Mouse (Mus musculus) neural tube, embryonic 15.5 days (tissue): ENCODE data around the gene Amn1. TPM values are rescaled to one million over a fixed set of nuclear protein-coding genes. Genes with fewer than 3 reads are reported as not detected.
"Not testable (repeated sequence)": the region's sequence is repeated elsewhere in the genome, so short reads cannot be mapped to it uniquely, and the experiment has no call there.

Source experiments
- ATAC-seq: fragments of 200-750 bp; cut with Nextera tagmentation; 2 replicates; pipeline ENCODE4 v1.8.0; 2017; ENCODE audit warnings: mild to moderate bottlenecking, moderate TSS enrichment, moderate library complexity; ENCODE audit not compliant: low FRiP score
- H3K27ac ChIP-seq: fragments of 300-500 bp; sonication (generic); replicated peaks from 2 replicates; pipeline ENCODE4 v1.5.1; 2015; ENCODE audit warnings: mild to moderate bottlenecking, inconsistent platforms
- H3K27me3 ChIP-seq: fragments of 300-500 bp; sonication (generic); replicated peaks from 2 replicates; pipeline ENCODE4 v1.6.1; 2015; ENCODE audit warnings: inconsistent platforms
- H3K36me3 ChIP-seq: fragments of 300-500 bp; sonication (generic); 2 replicates; pipeline ENCODE4 v1.6.1; 2015; ENCODE audit warnings: inconsistent platforms
- H3K4me1 ChIP-seq: fragments of 300-500 bp; sonication (generic); 2 replicates; pipeline ENCODE4 v1.6.1; 2015; ENCODE audit warnings: inconsistent platforms
- H3K4me2 ChIP-seq: fragments of 300-500 bp; sonication (generic); 2 replicates; pipeline ENCODE4 v1.6.1; 2015; ENCODE audit warnings: inconsistent platforms, mild to moderate bottlenecking, moderate library complexity
- H3K4me3 ChIP-seq: fragments of 300-500 bp; sonication (generic); replicated peaks from 2 replicates; pipeline ENCODE4 v1.5.1; 2015; ENCODE audit warnings: mild to moderate bottlenecking, inconsistent platforms
- H3K9ac ChIP-seq: fragments of 300-500 bp; sonication (generic); replicated peaks from 2 replicates; pipeline ENCODE4 v1.6.1; 2015; ENCODE audit warnings: mild to moderate bottlenecking, inconsistent platforms
- H3K9me3 ChIP-seq: fragments of 300-500 bp; sonication (generic); replicated peaks from 2 replicates; pipeline ENCODE4 v1.6.1; 2016; ENCODE audit warnings: inconsistent platforms
- WGBS: fragments of 180-500 bp; shearing (Covaris S2); methylation state at CpG from one replicate; pipeline ENCODE4 v1.1.7; 2015; ENCODE audit warnings: mixed read lengths; 5-methylcytosine and 5-hydroxymethylcytosine counted together
- polyA plus RNA-seq: library from polyadenylated mRNA; unstranded; fragments of >200 nt; fragmentation: Nextera tagmentation; extraction: Ambion mirVana; gene quantifications from 2 replicates; pipeline ENCODE4 v1.2.1, GENCODE M21; 2015

The Amn1 gene
- polyA plus RNA-seq: 82.0 and 106 TPM in 2 replicates

DNA sequence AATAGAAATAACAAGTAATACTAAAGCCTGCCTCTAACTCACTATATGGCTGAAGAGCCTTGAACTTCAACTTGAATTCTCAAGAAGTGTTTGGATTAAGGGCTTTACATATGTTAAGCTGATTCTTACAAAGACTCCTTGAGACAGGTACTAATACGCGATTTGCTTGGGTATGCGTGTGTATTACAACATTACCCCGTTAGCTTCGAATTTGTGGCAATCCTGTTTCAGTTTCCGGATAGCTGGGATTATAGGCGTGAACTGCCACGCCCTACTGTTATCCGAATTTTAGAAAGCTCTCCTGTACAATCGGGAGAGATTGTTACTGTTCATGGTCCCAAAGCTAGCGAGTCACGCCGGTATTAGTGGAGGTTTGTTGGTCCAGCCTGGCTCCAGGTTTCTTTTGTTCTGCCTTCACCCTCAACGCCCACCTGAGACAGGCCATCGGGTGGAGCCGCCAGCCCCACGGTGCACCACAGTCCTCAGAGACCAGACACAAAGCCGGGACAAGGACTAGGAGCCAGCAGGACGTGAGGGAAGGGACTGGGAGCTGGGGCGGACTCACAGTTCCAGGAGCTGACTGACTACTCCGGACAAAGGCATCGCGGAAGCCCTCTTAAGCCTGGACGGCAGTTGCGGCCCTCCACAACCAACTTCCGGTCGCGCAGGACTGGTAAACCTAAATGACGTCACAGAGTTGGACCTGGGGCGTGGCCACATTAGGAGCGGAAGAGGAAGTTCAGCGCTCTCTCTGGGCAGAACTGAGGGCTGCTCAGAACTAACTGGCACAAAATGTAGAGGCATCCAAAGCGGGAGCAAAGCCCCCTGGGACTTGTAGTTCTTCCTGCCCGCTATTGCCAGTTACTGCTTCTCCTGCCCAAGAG is at the start of gene Amn1:
Gene Amn1 (minus strand): TSS at position 672 of the 884 bp plus-strand sequence.
- no peaks in the 10 kb centered on the region for H3K27me3 ChIP-seq
- under 1% methylated on average over 34 of the region's 34 CpGs for WGBS
- peak within 1 kb of the TSS; percentile 93 for H3K9ac ChIP-seq
- no peaks in the 10 kb centered on the region for H3K9me3 ChIP-seq
- peak within 1 kb of the TSS; percentile 68 for H3K4me2 ChIP-seq
- H3K36me3 ChIP-seq: no peaks in the 10 kb centered on the region
- peak within 1 kb of the TSS; percentile 86 for H3K4me3 ChIP-seq
- H3K4me1 ChIP-seq: peaks cover 28% of the 10 kb centered on the region
- ATAC-seq: peak; percentile 100
- H3K27ac ChIP-seq: peak within 1 kb of the TSS; percentile 95

DNA sequence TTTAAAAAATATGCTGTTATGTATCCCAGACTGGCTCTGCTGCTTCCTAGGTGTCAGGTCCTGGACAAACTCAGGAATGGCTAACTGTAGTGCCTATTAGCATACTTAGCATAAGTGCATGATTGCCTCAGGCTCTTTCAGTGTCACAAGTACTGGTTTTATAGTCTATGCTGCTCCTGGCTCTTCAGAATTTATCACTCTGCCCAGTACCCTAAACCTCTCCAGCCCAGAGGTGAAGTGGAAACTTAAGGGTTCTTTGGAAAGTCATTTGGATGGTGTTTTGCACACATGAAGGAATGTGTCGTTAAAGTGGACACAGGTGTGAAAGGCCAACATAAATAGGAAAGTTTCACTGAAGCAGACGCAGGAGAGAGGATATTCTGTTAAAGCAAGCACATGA is 48.3 kb upstream of the Amn1 start:
- 88% methylated on average over 2 of the region's 2 CpGs for WGBS
- no peaks in the 10 kb centered on the region for H3K27me3 ChIP-seq

DNA sequence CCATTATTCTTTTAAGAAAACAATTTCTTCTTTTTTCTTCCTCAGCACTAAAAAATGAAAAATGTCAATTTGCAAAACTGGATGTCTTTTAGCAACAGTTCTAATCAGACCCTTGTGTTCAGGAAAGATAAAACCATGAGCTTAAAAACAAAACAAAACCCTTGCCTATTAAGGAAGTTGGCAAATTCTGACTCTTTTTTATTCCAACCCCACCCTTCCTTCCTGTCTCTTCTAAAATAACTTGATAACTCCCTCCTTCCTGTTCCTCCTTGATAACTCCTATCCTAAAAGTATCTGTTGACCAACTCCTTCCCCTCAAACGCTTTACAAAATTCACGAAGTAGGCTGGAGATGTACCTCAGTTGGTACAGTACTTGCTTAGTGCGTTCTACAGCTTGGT is 45.4 kb upstream of the Amn1 start:
- no peaks in the 10 kb centered on the region for H3K9me3 ChIP-seq
- WGBS: 90% methylated on average over 3 of the region's 3 CpGs
- no peaks in the 10 kb centered on the region for H3K4me1 ChIP-seq
- no peak overlapping the region for H3K4me3 ChIP-seq
- no peak overlapping the region for H3K27ac ChIP-seq
- no peak for ATAC-seq
- H3K27me3 ChIP-seq: no peaks in the 10 kb centered on the region
- H3K9ac ChIP-seq: no peak overlapping the region
- no peak overlapping the region for H3K4me2 ChIP-seq
- H3K36me3 ChIP-seq: no peaks in the 10 kb centered on the region

More for the DNA sequence above, 48.3 kb upstream of the Amn1 start:
- no peak overlapping the region for H3K27ac ChIP-seq
- no peaks in the 10 kb centered on the region for H3K4me1 ChIP-seq
- no peak overlapping the region for H3K4me2 ChIP-seq
- no peak for ATAC-seq
- no peak overlapping the region for H3K4me3 ChIP-seq
- no peaks in the 10 kb centered on the region for H3K9me3 ChIP-seq
- no peak overlapping the region for H3K9ac ChIP-seq
- H3K36me3 ChIP-seq: no peaks in the 10 kb centered on the region

DNA sequence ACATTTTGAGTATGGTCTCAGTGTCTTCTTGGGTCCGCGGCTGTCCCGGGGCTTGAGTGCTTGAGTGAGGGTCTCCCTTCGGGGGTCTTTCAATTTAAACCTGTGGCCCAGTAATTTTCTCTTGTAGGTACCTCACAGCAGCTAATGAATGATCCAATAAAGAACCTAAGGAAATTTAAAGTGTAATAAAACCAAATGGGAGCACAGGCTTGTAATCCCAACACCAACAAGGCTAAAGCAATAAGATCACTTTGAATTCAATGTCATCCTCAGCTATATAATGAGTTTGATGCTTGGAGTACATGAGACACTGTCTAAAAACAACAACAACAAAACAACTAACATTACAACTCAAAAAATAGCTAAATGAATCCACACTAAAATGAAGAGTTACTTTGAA is 36.2 kb upstream of the Amn1 start:
- Histone ChIP-seq H3K36me3 (no peaks in the 10 kb centered on the region), H3K9ac (no peak overlapping the region), H3K27ac (no peak overlapping the region), H3K27me3 (no peaks in the 10 kb centered on the region), H3K4me3 (no peak overlapping the region), H3K9me3 (no peaks in the 10 kb centered on the region), H3K4me2 (no peak overlapping the region), H3K4me1 (no peaks in the 10 kb centered on the region)
- WGBS: 97% methylated on average over 4 of the region's 4 CpGs
- ATAC-seq: no peak

DNA sequence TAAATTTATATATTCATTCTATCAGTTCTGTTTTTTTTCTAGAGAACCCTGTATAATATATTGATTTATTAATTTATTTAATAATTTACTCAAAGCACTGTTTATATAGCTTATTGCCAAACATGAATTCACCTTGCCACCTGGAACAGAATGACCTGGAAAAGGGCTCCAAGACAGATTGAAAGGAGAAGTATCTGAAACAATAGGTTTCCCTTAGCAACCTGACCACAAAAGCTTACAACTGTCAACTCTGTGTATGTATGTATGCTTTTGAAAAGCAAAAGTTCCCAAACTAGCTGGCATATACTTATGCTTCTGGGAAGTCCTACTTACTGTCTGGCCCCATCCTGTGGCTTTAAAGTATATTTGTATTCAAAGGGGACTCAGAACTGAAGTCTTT is 32.8 kb upstream of the Amn1 start:
- Histone ChIP-seq H3K4me3 (no peak overlapping the region), H3K4me1 (no peaks in the 10 kb centered on the region), H3K36me3 (no peaks in the 10 kb centered on the region), H3K27me3 (no peaks in the 10 kb centered on the region), H3K4me2 (no peak overlapping the region), H3K9ac (no peak overlapping the region), H3K9me3 (no peaks in the 10 kb centered on the region), H3K27ac (no peak overlapping the region)
- no peak for ATAC-seq

DNA sequence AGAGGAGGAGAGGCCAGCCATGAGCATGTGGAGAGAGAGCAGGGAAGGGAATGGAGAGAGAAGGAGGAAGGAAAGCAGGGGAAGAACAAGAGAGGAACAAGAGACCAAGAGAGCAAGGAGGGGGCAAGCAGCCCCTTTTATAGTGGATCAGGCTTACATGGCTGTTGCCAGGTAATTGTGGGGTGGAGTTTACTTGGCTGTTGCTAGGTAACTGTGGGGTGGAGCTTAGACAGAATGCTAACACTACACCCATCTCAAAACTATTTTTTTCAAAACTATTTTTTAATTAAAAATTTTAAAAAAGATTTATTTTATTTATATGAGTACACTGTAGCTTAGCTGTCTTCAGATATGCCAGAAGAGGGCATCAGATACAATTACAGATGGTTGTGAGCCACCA is 10.1 kb upstream of the Amn1 start:
- ATAC-seq: no peak
- no peaks in the 10 kb centered on the region for H3K27me3 ChIP-seq
- H3K4me3 ChIP-seq: no peak overlapping the region
- H3K36me3 ChIP-seq: no peaks in the 10 kb centered on the region
- no peak overlapping the region for H3K4me2 ChIP-seq
- no peak overlapping the region for H3K9ac ChIP-seq
- H3K9me3 ChIP-seq: no peaks in the 10 kb centered on the region
- no peaks in the 10 kb centered on the region for H3K4me1 ChIP-seq
- H3K27ac ChIP-seq: no peak overlapping the region

DNA sequence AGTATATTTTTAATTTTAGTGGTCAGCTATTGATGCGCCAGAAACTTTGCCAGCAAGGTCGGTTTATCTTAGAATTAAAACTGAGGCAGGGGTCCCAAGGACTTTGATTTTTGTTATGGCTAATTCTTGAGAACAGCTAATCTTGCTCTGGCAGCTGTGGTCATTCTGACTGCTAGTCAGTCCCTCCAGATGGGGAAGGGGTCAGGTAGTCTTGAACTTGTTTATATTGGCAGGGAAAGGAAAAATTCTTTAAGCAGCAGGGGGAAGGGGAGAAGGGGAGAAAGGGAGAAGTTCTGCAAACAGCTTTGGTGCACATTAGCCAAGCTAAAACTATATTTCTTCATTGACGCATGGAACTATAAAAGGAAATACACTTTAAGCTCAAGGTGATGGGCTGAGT is 8.6 kb upstream of the Amn1 start:
- Histone ChIP-seq H3K27ac (no peak overlapping the region), H3K4me3 (no peak overlapping the region), H3K4me2 (no peak overlapping the region), H3K27me3 (no peaks in the 10 kb centered on the region), H3K9me3 (no peaks in the 10 kb centered on the region), H3K36me3 (no peaks in the 10 kb centered on the region), H3K4me1 (no peaks in the 10 kb centered on the region), H3K9ac (no peak overlapping the region)
- WGBS: 85% methylated on average over 3 of the region's 3 CpGs
- no peak for ATAC-seq

DNA sequence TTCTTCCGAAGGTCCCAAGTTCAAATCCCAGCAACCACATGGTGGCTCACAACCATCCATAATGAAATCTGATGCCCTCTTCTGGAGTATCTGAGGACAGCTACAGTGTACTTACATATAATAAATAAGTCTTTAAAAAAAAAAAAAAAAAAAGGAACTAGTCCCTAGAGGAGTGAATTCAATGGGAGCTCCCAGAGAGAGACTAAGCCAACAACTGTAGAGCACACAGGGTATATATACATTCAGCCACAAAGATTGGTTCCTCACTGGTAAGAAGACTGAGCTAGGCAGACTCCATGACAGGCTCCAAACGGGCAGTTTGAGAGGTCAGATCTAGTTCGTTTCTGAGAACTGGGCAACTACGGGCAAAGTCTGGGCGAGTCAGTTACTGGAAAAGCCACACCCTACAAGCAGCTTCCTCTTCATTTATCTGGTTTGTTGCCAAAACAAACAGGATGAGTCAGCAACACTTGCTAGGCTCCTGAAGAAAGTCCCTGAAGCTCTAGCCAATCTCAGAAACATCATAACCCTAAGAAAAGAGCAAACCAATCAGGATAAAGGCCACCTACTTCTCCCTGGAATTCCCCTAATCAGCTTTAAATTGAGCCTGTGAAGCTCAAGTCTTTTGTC is 4.9 kb upstream of the Amn1 start:
- H3K4me2 ChIP-seq: no peak overlapping the region
- H3K4me1 ChIP-seq: peaks cover 6% of the 10 kb centered on the region
- no peak overlapping the region for H3K4me3 ChIP-seq
- H3K9me3 ChIP-seq: no peaks in the 10 kb centered on the region
- H3K9ac ChIP-seq: no peak overlapping the region
- 83% methylated on average over 5 of the region's 5 CpGs for WGBS
- H3K36me3 ChIP-seq: no peaks in the 10 kb centered on the region
- H3K27ac ChIP-seq: no peak overlapping the region
- no peaks in the 10 kb centered on the region for H3K27me3 ChIP-seq
- no peak for ATAC-seq

DNA sequence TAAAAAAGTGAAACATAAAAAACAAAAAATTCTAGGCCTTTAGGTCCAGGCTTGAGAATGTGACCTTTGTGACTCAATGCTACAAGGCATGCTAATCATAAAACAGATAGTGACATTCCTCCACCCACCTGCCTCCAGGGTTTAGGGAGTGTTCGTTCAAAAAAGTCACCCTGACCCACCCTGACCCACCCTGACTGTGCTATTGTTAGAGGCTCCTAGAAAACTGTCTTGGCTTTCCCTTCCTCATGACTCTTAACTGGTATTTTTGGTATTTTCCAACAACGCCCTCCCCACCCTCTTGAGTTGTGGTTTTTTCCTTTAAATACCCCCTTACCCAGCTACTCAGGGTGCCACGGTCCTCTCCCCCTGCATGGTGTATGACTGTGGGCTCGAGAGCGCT is 3.4 kb upstream of the Amn1 start:
- not testable (repeated sequence) for ATAC-seq, H3K27me3 ChIP-seq, H3K4me3 ChIP-seq, H3K9ac ChIP-seq, H3K27ac ChIP-seq, H3K4me2 ChIP-seq, H3K9me3 ChIP-seq, H3K36me3 ChIP-seq
- peaks cover 13% of the 10 kb centered on the region for H3K4me1 ChIP-seq
- WGBS: 88% methylated on average over 5 of the region's 5 CpGs

DNA sequence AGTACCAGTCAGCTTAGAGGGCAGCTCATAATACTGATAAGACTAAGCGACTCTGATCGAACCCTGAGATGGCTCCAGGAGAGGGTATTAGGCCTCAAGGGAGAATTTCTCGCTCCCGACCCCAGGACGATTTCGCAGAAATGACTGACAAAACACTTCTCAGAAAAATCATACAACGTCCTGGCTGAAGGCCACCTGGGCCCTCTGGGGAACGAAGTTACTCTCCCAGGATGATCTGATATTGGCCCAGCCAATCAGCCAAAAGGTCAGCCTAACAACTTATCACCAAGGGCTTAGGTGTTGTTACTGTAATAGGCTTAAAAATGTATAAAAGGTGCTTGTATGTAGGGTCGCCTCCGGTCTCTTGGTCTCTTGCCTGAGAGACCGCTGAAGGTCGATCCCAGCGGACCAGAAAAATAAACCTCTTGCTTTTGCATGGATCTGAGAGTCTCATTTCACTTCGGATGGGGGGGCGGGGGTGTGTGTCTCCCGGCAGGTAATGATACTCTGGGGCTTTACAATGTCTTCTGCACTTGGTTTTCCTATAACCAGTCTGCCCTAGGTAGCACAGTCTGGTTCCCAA is 919 bp upstream of the Amn1 start:
- H3K9ac ChIP-seq: no peak overlapping the region
- H3K4me3 ChIP-seq: peak overlapping the region; percentile 86; the same call in 1 of the 2 replicates
- 95% methylated on average over 16 of the region's 16 CpGs for WGBS
- H3K4me1 ChIP-seq: peaks cover 28% of the 10 kb centered on the region
- H3K4me2 ChIP-seq: peak overlapping the region; percentile 68
- no peaks in the 10 kb centered on the region for H3K27me3 ChIP-seq
- H3K9me3 ChIP-seq: no peaks in the 10 kb centered on the region
- no peaks in the 10 kb centered on the region for H3K36me3 ChIP-seq
- H3K27ac ChIP-seq: peak overlapping the region; percentile 95; the same call in 1 of the 2 replicates
- ATAC-seq: no peak

DNA sequence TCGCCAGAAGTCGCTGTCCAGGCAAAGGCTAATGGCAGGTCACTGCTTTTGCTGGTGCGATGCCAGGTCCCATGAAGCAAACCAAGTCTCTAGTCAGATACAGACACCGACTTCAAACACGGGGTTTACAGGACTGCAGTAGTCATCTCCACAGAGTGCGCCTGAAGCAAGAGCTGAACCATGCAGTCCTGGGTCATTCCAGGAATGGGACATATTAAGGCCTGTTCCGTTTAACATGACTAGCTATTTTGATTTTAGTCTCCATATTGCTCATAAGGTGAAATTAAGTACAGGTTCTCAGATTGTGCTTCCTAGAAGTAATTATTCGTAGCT is 379 bp upstream of the Amn1 start:
- Histone ChIP-seq H3K27ac (peak overlapping the region; percentile 95), H3K9ac (peak overlapping the region; percentile 93), H3K9me3 (no peaks in the 10 kb centered on the region), H3K36me3 (no peaks in the 10 kb centered on the region), H3K27me3 (no peaks in the 10 kb centered on the region), H3K4me3 (peak overlapping the region; percentile 86), H3K4me2 (peak overlapping the region; percentile 68), H3K4me1 (peaks cover 28% of the 10 kb centered on the region)
- 35% methylated on average over 8 of the region's 8 CpGs for WGBS
- ATAC-seq: peak; percentile 77

DNA sequence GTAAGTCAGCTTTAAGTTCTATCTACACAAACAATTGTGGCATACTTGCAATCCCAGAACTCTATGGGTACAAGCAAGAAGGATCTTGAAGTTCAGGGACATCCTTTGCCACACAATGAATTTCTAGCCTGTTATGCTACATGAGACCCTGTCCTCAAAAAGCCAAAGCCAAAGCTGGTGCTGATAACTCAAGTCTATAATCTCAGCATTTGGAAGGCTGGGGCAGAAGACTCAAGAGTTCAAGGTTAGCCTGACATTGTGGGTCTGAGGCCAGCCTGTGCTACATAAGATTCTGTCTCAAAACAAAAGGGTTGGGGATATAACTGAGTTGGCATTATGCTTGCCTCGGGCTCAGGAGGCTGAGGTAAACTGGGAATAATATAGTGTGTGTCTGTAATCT is 1.1 kb downstream of the Amn1 start:
- peaks cover 6% of the 10 kb centered on the region for H3K36me3 ChIP-seq
- peak overlapping the region; percentile 86 for H3K4me3 ChIP-seq
- H3K27me3 ChIP-seq: no peaks in the 10 kb centered on the region
- H3K4me2 ChIP-seq: peak overlapping the region; percentile 68
- H3K4me1 ChIP-seq: peaks cover 28% of the 10 kb centered on the region
- H3K9ac ChIP-seq: peak overlapping the region; percentile 93; the same call in 1 of the 2 replicates
- ATAC-seq: no peak
- 63% methylated on average over 1 of the region's 1 CpGs for WGBS
- no peaks in the 10 kb centered on the region for H3K9me3 ChIP-seq
- H3K27ac ChIP-seq: no peak overlapping the region
